Mouse (Mus musculus) CH12F3 (cell line): ENCODE measurements around the gene Ano9.

Experiments
- in situ Hi-C: fragments of 300-500 bp; cut with MboI; formaldehyde crosslinking; loops from 2 replicates; pipeline ENCODE4 v1.14.3; 2020; ENCODE audit warnings: low sequenced_read_pairs

Ano9 gene

DNA sequence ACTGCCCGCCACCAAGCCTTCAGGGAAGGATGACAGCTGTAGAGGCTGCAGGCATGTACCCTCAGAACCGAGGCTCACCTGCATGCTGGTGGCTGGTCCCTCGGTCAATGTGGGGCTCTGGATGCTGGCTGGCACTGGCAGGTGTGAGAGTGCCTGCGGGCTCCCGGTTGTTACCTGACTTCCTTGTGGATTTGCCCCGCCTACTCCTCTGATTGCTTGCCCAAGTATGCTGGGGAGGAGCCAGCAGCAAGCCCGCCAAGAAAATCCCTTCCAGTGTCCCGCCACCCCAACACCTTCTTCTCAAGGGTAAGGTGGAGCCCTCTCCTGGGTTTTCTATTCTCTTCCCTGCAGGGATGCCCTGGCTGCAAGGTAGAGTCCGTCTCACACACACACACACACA is at the start of gene Ano9:
TSS of gene Ano9 (minus strand) at position 171 of the 400 bp plus-strand sequence.
- in situ Hi-C loops = no loop called here

DNA sequence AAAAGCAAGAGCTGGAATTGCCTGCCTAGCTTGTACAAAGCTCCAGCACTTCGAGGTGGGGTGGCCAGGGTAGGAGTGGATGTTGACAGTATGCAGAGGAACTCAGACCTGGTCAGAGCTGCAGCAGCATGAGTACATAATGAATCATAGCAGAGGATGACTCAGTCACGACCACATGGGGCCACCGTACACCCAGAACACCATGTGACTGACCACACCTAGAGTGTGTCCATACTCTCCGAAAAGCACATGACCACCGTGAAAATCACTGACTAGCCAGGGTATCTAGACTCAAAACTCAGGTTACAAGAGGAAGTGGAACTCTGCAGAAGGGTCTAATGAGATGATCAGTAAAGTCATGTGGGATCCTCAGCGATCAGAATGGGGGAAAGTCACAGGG is 47.2 kb upstream of the Ano9 start:
- in situ Hi-C loops = no loop called here

DNA sequence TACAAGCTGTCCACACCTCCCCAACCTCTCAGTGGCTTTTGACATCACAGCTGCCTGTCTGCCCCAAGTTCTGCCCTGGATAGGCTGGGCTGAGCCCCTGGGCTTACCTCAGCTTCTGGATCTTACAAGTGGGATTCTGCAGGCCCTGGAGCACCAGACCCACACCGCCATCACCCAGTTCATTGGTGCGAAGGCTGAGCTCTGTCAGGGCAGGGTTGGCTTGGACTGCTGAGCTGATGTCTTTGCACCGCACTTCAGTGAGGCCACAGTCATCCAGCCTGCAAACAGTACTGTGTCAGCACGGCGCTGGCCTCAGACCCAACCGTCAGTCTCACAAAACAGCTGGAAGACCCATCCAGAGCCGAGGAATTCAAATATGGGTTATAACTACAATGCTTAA is 46.8 kb upstream of the Ano9 start:
- in situ Hi-C loops = no loop called here

DNA sequence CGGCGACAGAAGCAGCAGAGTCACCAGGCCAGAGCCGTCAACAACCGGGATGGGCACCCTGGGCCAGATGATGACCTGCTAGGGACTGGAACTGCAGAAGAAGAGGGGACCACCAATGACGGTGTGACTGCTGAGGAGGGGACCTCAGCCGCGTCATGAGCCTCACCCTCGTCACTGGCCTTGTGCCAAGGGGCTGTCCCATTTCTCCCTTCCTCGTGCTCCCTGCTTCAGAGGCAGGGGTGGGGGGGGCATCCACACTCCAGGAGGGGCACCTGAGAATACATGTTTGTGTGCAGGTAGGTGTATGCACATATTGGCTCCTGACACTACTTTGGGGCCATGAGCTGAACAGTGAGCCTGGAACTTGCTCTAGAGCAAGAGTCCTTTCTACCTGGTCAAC is 37.8 kb upstream of the Ano9 start:
- in situ Hi-C loops = no loop called here

DNA sequence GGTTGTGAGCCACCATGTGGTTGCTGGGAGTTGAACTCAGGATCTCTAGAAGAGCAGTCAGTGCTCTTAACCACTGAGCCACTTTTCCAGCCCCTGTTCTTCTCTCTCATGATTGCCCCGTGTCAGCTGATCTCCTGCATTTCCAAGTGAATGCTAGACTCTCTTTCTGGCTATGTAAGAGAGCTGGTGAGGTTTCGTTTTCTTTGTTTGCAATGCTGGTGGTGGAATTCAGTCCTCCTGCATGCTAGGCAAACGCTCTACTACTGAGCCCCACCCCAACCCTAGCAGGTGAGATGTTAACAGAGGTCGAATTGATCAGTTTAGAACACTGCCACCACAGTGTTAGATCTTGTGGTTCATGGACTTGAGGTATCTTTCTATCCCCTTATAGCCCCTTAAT is 31.0 kb upstream of the Ano9 start:
- in situ Hi-C loops = no loop called here

DNA sequence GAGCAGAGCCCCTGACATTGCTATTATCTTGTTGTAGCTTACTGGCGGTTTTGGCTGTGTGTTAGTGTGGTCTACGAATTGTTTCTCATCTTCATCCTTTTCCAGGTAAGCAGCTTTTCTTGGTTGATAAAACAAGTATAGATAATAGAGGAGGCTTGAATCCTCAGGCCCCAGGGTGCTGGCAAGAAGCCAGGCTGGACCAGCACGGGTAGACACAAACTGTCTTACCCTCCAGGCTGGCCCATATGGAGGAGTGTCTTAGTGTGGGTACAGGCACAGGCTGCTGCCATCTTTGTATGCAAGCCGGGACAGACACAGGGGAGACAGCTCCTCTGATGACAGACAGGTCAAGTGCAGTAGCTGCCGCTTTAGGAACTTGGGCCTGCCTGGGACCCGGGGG is 29.4 kb upstream of the Ano9 start:
- in situ Hi-C loops = no loop called here

DNA sequence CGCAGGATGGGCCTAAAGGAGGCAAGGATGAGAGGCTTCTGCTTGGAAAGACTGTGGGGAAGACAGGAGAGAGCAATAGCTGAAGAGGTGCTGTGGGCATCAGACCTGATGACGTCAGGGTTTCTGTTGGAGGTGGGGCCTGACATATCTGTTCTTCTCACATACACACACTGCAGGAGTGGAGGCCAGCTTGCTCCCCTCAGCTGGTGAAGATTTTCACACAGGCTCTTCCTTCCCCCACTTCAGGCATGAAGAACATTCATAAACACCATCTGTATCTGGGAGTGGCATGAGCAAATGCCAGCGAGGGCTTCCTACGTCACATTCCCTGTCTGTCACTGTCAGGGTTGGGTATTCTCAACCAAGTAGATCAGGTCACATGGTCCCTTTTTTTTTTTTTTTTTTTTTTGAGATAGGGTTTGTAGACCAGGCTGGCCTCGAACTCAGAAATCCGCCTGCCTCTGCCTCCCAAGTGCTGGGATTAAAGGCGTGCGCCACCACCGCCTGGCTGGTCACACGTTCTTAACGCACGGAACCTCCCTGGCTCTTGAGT is 28.5 kb upstream of the Ano9 start:
- in situ Hi-C loops = no loop called here

DNA sequence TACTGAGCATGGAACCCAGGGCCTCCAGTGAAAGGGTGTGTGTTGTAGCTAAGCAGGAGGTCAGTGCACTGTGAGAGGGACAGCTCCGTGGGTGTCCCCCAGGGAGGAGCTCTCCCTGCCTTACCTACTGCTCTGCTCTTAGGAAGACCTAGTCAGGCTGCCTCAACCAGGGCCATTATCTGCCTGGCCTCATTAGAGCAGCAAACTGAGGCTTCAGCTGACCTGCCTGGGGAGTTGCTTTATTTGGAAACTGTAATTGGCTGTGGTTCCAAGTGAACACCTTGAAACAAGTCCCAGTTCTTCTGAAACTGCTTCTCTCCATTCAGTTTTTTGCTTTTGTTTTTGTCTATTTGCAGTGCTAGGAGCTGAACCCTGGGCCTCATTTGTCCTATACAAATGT is 27.8 kb upstream of the Ano9 start:
- in situ Hi-C loops = no loop called here

DNA sequence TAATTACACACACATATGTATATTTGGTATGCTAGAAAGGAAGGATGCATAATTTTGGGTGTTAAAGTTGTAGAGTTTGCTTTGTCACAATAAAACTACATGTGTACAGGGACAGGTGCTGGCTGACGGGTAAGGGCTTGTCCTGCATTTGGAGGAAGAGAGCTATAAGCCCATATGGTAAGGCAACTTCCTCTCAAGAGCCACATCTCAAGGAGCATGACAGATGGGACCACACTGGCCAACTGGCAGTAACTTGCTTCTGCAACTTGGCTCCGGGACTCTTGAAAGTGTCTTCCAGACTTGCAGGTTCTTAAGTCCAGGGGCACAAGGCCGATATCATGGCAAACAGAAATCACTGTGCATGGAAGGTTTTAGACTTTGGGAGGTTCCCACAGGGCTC is 27.0 kb upstream of the Ano9 start:
- in situ Hi-C loops = no loop called here

DNA sequence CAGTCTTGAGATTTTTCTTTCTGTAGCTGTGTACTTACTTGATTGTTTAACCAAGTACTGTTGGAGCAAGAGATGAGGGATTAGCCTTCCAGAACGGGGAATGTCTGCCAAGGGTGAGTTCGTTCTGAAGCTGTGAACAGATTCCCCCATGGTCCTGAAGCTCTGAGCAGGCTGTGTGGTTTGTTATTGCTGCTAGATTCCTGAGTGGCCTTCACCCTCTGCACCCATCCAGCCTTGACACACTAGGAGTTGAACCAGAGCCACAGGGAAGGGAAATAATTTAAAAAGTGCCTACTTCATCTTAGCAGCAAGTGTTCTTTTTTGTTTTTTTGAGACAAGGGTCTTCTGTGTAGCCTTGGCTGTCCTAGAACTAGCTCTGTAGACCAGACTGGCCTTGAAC is 26.3 kb upstream of the Ano9 start:
- in situ Hi-C loops = no loop called here

DNA sequence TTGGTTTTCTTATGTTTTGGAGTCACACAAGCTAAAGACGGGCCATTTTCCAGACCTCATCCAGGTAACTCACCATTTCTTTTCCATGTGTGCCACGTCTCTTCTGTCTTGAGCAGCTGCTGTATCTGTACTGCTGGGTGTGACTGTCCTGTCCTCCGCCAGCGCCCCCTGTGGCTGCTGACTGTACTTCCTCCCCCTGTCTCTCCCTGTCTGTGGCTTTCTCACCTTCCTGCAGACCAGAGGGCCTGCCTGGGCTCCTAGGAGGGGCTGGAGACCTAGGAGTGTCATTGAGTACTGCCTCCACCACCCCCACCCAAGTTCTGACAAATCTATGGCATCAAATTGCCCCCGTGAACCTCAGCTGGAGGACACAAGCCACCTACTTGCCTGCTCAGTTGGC is 25.5 kb upstream of the Ano9 start:
- in situ Hi-C loops = no loop called here

DNA sequence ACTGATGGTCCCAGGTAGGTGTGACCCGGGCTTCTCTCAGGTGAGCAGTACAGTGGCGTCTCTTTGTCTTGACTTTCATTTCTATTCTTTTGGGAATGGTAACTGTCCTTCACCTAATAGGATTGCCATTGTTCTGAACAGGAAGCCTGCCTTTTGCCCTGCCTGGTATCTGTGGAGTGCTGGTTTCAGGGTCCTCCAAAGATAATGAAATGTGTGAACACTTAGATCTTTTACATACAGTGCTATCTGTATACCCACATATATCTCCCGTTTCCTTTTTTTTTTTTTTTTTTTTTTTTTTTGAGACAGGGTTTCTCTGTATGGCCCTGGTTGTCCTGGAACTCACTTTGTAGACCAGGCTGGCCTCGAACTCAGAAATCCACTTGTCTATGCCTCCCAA is 23.7 kb upstream of the Ano9 start:
- in situ Hi-C loops = no loop called here

DNA sequence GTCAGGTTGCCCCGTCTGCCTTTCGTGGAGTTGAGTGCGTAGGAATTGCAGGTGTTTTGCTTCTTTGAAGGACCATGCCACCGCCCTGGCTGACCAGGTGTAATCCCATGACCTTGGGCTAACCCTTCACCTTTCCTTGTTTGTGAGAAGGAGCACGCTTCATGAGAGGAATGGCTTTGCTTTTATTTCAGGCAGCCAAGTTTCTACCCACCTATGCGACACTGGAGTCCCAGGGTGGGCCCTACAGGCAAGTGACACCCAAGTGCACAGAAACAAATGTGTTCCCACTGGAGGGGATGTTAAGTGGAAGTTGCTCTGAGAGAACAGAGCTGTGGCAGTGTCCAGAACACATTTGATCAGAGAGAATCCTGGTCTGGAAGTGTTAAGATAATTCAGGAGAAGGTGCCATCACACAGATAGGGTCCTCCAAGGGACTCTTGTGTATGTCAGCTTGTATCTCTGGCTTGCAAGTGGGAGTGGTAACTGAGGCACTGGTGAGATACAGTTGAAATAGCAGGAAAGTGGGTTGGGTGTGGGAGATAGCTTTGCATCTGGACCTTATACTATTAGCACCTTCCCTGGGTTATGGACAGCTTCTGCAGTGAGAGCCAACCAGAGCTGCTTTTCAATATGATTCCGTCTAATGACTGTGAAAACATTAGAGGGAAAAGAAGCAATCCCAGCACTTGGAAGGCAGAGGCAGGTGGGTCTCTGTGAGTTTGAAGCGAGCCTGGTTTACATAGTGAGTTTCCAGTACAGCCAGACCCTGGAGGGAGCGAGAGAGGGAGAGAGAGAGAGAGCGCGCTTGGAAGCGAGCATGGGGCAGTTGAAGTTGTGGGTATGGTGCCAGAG is 14.5 kb upstream of the Ano9 start:
- in situ Hi-C loops = no loop called here

DNA sequence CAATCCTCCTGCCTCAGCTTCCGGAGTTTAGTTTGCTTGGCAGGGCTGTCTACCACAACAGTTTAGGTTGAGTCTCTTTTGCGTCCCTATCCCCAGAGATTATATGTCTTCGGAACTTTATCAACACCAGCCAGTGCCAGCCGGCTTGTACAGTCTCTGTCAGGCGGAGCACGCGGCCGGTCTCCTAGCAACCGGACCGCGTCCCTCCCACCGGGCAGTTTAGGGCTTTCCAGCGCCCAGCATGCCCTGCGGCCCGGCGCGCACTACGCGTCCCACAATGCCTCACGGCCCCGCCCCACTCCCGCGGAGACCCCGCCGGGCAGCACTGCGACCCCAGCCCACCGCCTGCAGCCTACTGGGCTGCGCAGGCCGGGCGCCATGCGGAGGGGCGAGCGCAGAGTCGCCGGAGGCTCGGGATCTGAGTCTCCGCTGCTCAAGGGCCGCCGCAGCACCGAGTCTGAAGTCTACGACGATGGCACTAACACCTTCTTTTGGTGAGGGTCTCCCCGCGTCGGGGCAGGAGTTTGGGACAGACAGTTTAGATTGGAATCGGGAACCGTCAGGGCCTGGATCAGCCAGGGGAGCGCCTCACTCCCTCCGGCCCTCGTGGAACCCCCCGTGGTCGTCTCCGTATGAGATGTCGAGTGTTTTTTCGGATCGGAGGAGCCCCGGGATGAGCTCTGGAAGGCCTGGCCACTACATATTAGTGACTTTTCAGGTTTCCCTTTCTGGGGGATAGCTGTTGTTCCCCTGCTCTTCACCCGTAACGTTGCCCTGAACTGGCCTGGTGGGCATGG is 13.6 kb upstream of the Ano9 start:
- in situ Hi-C loops = no loop called here

DNA sequence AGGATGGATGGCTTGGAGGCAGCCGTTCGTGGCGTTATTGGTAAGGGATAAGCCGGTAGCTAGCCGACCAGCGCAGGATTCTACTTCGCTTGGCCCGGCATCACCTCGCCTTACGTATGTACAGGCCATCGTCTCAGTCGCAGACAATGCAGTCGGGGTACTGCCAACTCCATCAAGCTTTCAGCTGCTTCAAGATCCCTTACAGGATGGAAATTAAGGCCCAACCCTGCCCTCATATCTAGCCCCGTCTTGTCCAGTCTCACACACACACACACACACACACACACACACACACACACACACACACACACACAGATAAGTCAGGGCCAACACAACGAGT is 5.9 kb upstream of the Ano9 start:
- in situ Hi-C loops = no loop called here

DNA sequence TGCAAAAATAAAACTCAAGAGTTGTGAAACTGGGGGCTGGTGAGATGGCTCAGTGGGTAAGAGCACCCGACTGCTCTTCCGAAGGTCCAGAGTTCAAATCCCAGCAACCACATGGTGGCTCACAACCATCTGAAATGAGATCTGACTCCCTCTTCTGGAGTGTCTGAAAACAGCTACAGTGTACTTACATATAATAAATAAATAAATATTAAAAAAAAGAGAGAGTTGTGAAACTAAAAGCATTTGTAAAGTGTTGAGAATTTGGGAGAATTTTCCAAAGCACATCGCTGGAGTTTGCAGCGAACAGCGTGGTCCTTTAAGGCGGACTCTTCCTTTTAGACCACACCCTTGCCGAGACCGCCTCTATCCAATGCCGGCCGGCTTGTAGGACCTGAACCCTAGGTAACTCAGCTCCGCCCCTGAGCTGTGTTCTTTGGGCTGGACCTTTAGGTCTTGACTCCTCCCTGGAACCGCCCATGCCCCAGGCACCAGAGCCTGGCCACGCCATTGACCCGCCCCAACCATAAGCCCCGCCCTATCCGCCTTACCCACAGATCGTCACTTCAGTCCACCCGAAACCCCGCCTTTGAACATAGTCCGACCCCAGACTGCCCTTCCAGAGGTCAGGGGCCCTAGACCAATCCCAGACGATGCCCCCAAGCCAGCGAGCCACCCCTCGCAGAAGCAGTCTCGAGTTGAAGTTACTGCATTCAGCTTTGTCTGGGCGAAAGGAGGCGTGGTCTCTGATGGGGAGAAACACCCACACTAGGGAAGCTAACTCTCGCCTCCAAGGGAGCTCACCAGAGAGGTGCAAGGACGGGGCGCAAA is 5.3 kb upstream of the Ano9 start:
- in situ Hi-C loops = no loop called here

DNA sequence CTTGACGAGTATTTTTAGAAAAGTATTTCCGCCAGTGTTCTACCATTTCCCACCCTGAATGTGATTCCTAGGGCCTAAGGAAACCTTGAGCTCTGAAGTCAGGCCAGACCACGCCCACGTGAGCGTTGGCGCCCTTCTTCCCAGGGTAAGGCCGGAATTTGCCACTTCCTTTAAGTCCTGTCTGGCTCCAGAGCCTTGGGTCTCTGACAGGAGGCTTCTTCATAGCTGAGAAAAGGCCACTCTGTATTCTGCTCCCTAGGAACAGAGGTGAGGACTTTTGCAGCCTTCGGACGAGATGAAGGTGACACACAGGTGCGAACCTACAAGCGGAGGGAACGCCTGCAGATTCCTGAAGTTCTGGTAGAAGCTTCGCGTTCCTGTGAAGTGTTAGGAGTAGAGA is 4.6 kb upstream of the Ano9 start, which contains the start of gene Ptdss2:
TSS of gene Ptdss2 (plus strand) at position 138 of the 400 bp plus-strand sequence.
- in situ Hi-C loops = no loop called here

DNA sequence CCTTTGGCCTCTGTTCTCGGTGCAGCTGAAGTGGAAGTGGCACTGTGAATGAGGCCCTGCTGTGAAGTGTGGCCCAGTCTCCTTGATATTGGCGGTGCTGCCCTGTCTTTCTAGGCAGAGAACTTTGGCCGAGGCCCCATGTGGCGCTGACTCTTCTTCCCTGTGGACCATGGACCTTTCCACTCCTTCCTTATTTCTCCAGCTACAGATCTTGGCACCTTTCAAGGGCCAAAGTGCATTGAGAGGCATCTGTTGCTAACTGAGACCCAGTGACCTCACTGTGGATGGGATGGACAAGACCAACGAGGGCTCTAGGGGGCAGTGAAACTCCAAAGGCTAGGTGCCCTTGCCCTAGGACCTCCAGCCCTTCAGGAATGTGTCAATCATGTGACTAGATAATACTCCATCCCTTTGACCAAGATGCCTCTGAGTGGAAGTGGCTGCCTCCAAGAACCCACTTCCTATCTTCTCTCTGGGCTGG is 3.5 kb upstream of the Ano9 start:
- in situ Hi-C loops = no loop called here

DNA sequence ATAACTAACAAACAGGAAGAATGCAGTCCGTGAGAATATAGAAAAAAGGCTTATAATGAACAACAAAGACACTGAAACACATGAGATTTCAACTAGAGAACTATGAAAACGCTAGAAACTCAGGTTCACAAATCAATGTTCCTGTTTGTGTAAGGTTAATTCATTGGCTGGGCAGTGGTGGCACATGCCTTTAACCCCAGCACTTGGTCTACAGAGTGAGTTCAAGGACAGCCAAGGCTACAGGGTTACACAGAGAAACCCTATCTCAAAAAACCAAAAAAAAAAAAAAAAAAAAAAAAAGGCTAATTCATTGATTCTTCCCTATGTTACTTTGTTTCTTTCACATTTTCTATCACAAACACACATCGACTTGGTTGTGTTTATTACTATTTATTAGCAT is 3.0 kb upstream of the Ano9 start:
- in situ Hi-C loops = no loop called here

DNA sequence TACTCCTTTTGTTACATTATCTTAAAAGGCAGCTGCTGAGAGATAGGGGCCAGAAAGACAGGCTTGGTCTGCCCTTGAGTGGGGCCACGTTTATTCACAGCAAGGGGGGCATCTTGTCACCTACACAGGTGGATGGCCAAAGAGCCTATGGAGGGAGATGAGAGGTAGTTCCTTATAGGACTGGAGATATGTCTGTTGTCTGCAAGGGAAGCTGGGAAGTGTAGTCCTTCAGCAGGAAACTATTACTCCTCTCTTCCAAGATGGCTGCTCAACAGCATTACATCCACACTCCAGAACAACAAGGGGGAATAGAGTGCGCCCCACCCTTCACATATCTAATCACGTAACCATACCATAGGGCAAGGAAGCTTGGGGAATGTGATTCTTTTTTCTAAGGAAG is 1.9 kb upstream of the Ano9 start:
- in situ Hi-C loops = no loop called here

DNA sequence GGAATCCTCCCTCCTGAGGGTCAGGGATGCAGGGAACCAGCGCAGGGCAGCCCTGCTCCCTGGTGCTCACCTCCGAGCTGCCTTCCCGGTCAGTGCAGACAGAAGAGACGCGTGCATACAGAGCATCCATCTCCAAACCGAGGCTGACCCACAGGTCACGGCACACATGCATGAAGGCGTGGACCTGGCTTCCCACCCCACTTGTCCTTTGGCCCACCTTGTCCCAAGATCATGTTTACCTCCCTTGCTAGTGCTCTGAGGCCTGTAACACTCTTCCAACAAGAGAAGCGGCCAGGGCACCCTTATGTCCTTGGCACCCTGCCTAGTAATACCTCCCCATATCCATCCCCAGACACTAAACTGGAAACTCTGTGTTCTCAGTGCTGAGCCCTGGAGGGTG is 1.7 kb downstream of the Ano9 start:
- in situ Hi-C loops = no loop called here
